ENCODE assay signal across 14 mouse cellular contexts in genomic region chr7:51693539-51694217, GRCm38 (mm10).
DNase-seq lines count a peak whose midpoint lies in the region; ATAC-seq lines count a peak whose summit lies in the region.
"Had no signal": no experiment of that assay in that cellular context is flagged by ENCODE, and none has a peak within 500 bp of the region (broad histone marks: within the 10 kb centered on the region; RNA-seq: fewer than 3 reads in every experiment).

No protein-coding gene starts in this region.

- H3K36me3 ChIP-seq in midbrain, embryonic 11.5 days (ENCODE audit: control insufficient read depth, insufficient read depth, low read length): no peaks in the 10 kb centered on the region
- no peaks in the 10 kb centered on the region for H3K36me3 ChIP-seq in midbrain, embryonic 10.5 days
- no peaks in the 10 kb centered on the region for H3K36me3 ChIP-seq in hindbrain, embryonic 14.5 days (replicated peaks; ENCODE audit: control insufficient read depth, insufficient read depth)
- no peaks in the 10 kb centered on the region for H3K36me3 ChIP-seq in midbrain, embryonic 16.5 days (ENCODE audit: control insufficient read depth, insufficient read depth, low read length)
- H3K36me3 ChIP-seq: limb, embryonic 13.5 days; liver, embryonic 15.5 days had no signal

- H3K4me2 ChIP-seq in midbrain, embryonic 11.5 days: no peak overlapping the region
- H3K4me2 ChIP-seq in hindbrain, embryonic 14.5 days (replicated peaks): no peak overlapping the region
- no peak overlapping the region for H3K4me2 ChIP-seq in midbrain, embryonic 16.5 days (ENCODE audit: low read length)
- H3K4me2 ChIP-seq: limb, embryonic 13.5 days; liver, embryonic 15.5 days had no signal

- H3K4me1 ChIP-seq in midbrain, embryonic 11.5 days (ENCODE audit: control insufficient read depth, insufficient read depth, low read length): peaks cover 2% of the 10 kb centered on the region; the same call in 1 of the 2 replicates
- H3K4me1 ChIP-seq in midbrain, embryonic 10.5 days: no peaks in the 10 kb centered on the region
- H3K4me1 ChIP-seq in hindbrain, embryonic 14.5 days (replicated peaks; ENCODE audit: control insufficient read depth, insufficient read depth, low read length): peaks cover 15% of the 10 kb centered on the region
- peaks cover 13% of the 10 kb centered on the region for H3K4me1 ChIP-seq in midbrain, embryonic 16.5 days (ENCODE audit: control insufficient read depth, insufficient read depth, low read length)
- H3K4me1 ChIP-seq: limb, embryonic 13.5 days; liver, embryonic 15.5 days had no signal

- DNase-seq in midbrain, embryonic 11.5 days (ENCODE audit: low spot score, missing footprints): no peak
- no peak for DNase-seq in midbrain, embryonic 10.5 days (ENCODE audit: low spot score)
- DNase-seq in hindbrain, embryonic 14.5 days (ENCODE audit: low spot score): peak; percentile 34
- DNase-seq in right cerebral cortex, adult 2 months (ENCODE audit: low spot score in 2 of 2): no peak
- DNase-seq in frontal cortex, postnatal 14 days (ENCODE audit: low spot score in 2 of 2): no peak
- DNase-seq in heart, adult 11 months: no peak
- DNase-seq: adrenal gland, adult 2 months; cerebellum, adult 18-20 months; lung, postnatal 14 days; thymus, adult 18-20 months had no signal

- no peak overlapping the region for H3K4me3 ChIP-seq in midbrain, embryonic 11.5 days (ENCODE audit: low read depth, low read length)
- no peak overlapping the region for H3K4me3 ChIP-seq in midbrain, embryonic 10.5 days
- H3K4me3 ChIP-seq in hindbrain, embryonic 14.5 days (replicated peaks; ENCODE audit: low read length): no peak overlapping the region
- H3K4me3 ChIP-seq in midbrain, embryonic 16.5 days (ENCODE audit: low read depth, low read length): no peak overlapping the region
- H3K4me3 ChIP-seq: limb, embryonic 13.5 days; liver, embryonic 15.5 days had no signal

- 88% methylated on average over 8 of the region's 8 CpGs for WGBS in midbrain, embryonic 11.5 days
- WGBS in midbrain, embryonic 10.5 days: 90% methylated on average over 8 of the region's 8 CpGs
- 65% methylated on average over 8 of the region's 8 CpGs for WGBS in hindbrain, embryonic 14.5 days
- 65% methylated on average over 8 of the region's 8 CpGs for WGBS in midbrain, embryonic 16.5 days

- ATAC-seq in midbrain, embryonic 11.5 days (ENCODE audit: low FRiP score): 0 out of 2 replicates have a peak, but pooled peaks have one; percentile 42
- peak; percentile 81 for ATAC-seq in hindbrain, embryonic 14.5 days (ENCODE audit: low FRiP score)
- ATAC-seq in midbrain, embryonic 16.5 days: peak; percentile 83
- ATAC-seq: CD4-positive, CD25-positive, alpha-beta regulatory T cell, adult 4 months had no signal

- no peak overlapping the region for H3K9ac ChIP-seq in midbrain, embryonic 11.5 days (ENCODE audit: low read length)
- no peak overlapping the region for H3K9ac ChIP-seq in hindbrain, embryonic 14.5 days
- H3K9ac ChIP-seq in midbrain, embryonic 16.5 days (ENCODE audit: low read depth, low read length): no peak overlapping the region
- H3K9ac ChIP-seq: limb, embryonic 13.5 days; liver, embryonic 15.5 days had no signal

- no peaks in the 10 kb centered on the region for H3K27me3 ChIP-seq in midbrain, embryonic 11.5 days (ENCODE audit: control insufficient read depth, insufficient read depth, low read length)
- no peaks in the 10 kb centered on the region for H3K27me3 ChIP-seq in midbrain, embryonic 10.5 days (ENCODE audit: low read depth, poor library complexity, severe bottlenecking)
- H3K27me3 ChIP-seq in hindbrain, embryonic 14.5 days (ENCODE audit: control insufficient read depth, insufficient read depth, low read length): no peaks in the 10 kb centered on the region
- no peaks in the 10 kb centered on the region for H3K27me3 ChIP-seq in midbrain, embryonic 16.5 days (ENCODE audit: control insufficient read depth, insufficient read depth, low read depth, low read length)
- H3K27me3 ChIP-seq: limb, embryonic 13.5 days; liver, embryonic 15.5 days had no signal

- no peaks in the 10 kb centered on the region for H3K9me3 ChIP-seq in midbrain, embryonic 11.5 days (ENCODE audit: control insufficient read depth, low read length)
- no peaks in the 10 kb centered on the region for H3K9me3 ChIP-seq in midbrain, embryonic 10.5 days (replicated peaks)
- no peaks in the 10 kb centered on the region for H3K9me3 ChIP-seq in hindbrain, embryonic 14.5 days (ENCODE audit: control insufficient read depth, low read length)
- no peaks in the 10 kb centered on the region for H3K9me3 ChIP-seq in midbrain, embryonic 16.5 days (replicated peaks; ENCODE audit: control insufficient read depth, low read length, poor library complexity, severe bottlenecking)
- H3K9me3 ChIP-seq: limb, embryonic 13.5 days; liver, embryonic 15.5 days had no signal

- H3K27ac ChIP-seq in midbrain, embryonic 11.5 days (ENCODE audit: low read depth, low read length): no peak overlapping the region
- H3K27ac ChIP-seq in midbrain, embryonic 10.5 days (replicated peaks): no peak overlapping the region
- peak overlapping the region; percentile 76 for H3K27ac ChIP-seq in hindbrain, embryonic 14.5 days
- peak overlapping the region; percentile 76 for H3K27ac ChIP-seq in midbrain, embryonic 16.5 days (ENCODE audit: low read length)
- H3K27ac ChIP-seq: limb, embryonic 13.5 days; liver, embryonic 15.5 days had no signal

Comparison
In these comparisons a context has a peak if more than half of its experiments do, and no peak if none do; other contexts are left out.
1. H3K27ac ChIP-seq: peak in hindbrain, embryonic 14.5 days (single experiment) and midbrain, embryonic 16.5 days (single experiment); none in midbrain, embryonic 11.5 days (single experiment) and midbrain, embryonic 10.5 days (single experiment).
2. Peak in every context shown above with its lines, with median percentiles within 50 percentile points of each other: ATAC-seq.